Mouse (Mus musculus) liver, embryonic 16.5 days (tissue): Measurements from ENCODE around the gene Strn3. TPM values are rescaled to one million over a fixed set of nuclear protein-coding genes. Genes with fewer than 3 reads are reported as not detected.
"Not testable (repeated sequence)": the region's sequence is repeated elsewhere in the genome, so short reads cannot be mapped to it uniquely, and the experiment has no call there.

ENCODE experiments used
- ATAC-seq: fragments of 200-750 bp; cut with Nextera tagmentation; 2 replicates; pipeline ENCODE4 v1.8.0; 2017; ENCODE audit warnings: low read depth, mild to moderate bottlenecking, moderate number of reproducible peaks, moderate library complexity
- H3K27ac ChIP-seq: fragments of 300-500 bp; sonication (generic); 2 replicates; pipeline ENCODE4 v1.5.1; 2014; ENCODE audit warnings: mild to moderate bottlenecking, low read length
- H3K27me3 ChIP-seq: fragments of 300-500 bp; sonication (generic); 2 replicates; pipeline ENCODE4 v1.6.1; 2014; ENCODE audit warnings: low read depth, low read length, mixed read lengths; ENCODE audit not compliant: control insufficient read depth, insufficient read depth
- H3K36me3 ChIP-seq: fragments of 300-500 bp; sonication (generic); 2 replicates; pipeline ENCODE4 v1.6.1; 2014; ENCODE audit warnings: mild to moderate bottlenecking; ENCODE audit not compliant: control insufficient read depth, insufficient read depth
- H3K4me1 ChIP-seq: fragments of 300-500 bp; sonication (generic); 2 replicates; pipeline ENCODE4 v1.6.1; 2014; ENCODE audit warnings: low read depth, low read length, mixed read lengths; ENCODE audit not compliant: control insufficient read depth
- H3K4me2 ChIP-seq: fragments of 300-500 bp; sonication (generic); 2 replicates; pipeline ENCODE4 v1.6.1; 2014; ENCODE audit warnings: low read depth, low read length, mixed read lengths
- H3K4me3 ChIP-seq: fragments of 300-500 bp; sonication (generic); 2 replicates; pipeline ENCODE4 v1.5.1; 2014; ENCODE audit warnings: low read depth, mild to moderate bottlenecking, low read length
- H3K9ac ChIP-seq: fragments of 300-500 bp; sonication (generic); 2 replicates; pipeline ENCODE4 v1.6.1; 2014; ENCODE audit warnings: low read depth, low read length
- H3K9me3 ChIP-seq: fragments of 300-500 bp; sonication (generic); replicated peaks from 2 replicates; pipeline ENCODE4 v1.6.1; 2016; ENCODE audit warnings: low read length; ENCODE audit not compliant: control insufficient read depth
- WGBS: fragments of 180-500 bp; shearing (Covaris S2); extraction: QIAGEN DNeasy Blood & Tissue Kit; methylation state at CpG from one replicate; pipeline ENCODE4 v1.1.7; 2014; ENCODE audit not compliant: insufficient replicate concordance; 5-methylcytosine and 5-hydroxymethylcytosine counted together
- polyA plus RNA-seq: library from polyadenylated mRNA; unstranded; fragments of >200 nt; fragmentation: Nextera tagmentation; extraction: Ambion mirVana; gene quantifications from 2 replicates; pipeline ENCODE4 v1.2.1, GENCODE M21; 2015

Strn3 gene
- polyA plus RNA-seq, 1 experiment from 2014 or later = 11.8 TPM

GRCm38 (mm10) chr12:51606138-51606537, 85.6 kb downstream of the Strn3 start:
- H3K27ac ChIP-seq = no peak overlapping the region
- no peak overlapping the region for H3K4me2 ChIP-seq
- no peaks in the 10 kb centered on the region for H3K27me3 ChIP-seq
- ATAC-seq = no peak
- no peaks in the 10 kb centered on the region for H3K9me3 ChIP-seq
- peaks cover 7% of the 10 kb centered on the region for H3K36me3 ChIP-seq
- WGBS = 72% methylated on average over 4 of the region's 4 CpGs
- no peak overlapping the region for H3K9ac ChIP-seq
- no peak overlapping the region for H3K4me3 ChIP-seq
- no peaks in the 10 kb centered on the region for H3K4me1 ChIP-seq

GRCm38 (mm10) chr12:51603306-51603705, 88.4 kb downstream of the Strn3 start:
- no peaks in the 10 kb centered on the region for H3K4me1 ChIP-seq
- no peak overlapping the region for H3K27ac ChIP-seq
- H3K9me3 ChIP-seq = no peaks in the 10 kb centered on the region
- H3K36me3 ChIP-seq = no peaks in the 10 kb centered on the region
- H3K4me2 ChIP-seq = no peak overlapping the region
- no peak for ATAC-seq
- no peak overlapping the region for H3K9ac ChIP-seq
- 83% methylated on average over 10 of the region's 10 CpGs for WGBS
- no peak overlapping the region for H3K4me3 ChIP-seq
- no peaks in the 10 kb centered on the region for H3K27me3 ChIP-seq

GRCm38 (mm10) chr12:51594030-51594470, 97.6 kb downstream of the Strn3 start:
- Histone ChIP-seq H3K27me3 (peaks cover 55% of the 10 kb centered on the region), H3K4me3 (peak overlapping the region; percentile 53)

GRCm38 (mm10) chr12:51593229-51594029, 98.3 kb downstream of the Strn3 start, which contains the start of gene Coch:
Coch (plus strand) TSS chr12:51593341.
- H3K9me3 ChIP-seq = no peaks in the 10 kb centered on the region
- no peak within 1 kb of the TSS for H3K9ac ChIP-seq
- H3K4me2 ChIP-seq = peak within 1 kb of the TSS; percentile 69
- no peaks in the 10 kb centered on the region for H3K36me3 ChIP-seq
- no peaks in the 10 kb centered on the region; the same call in 1 of the 2 replicates for H3K4me1 ChIP-seq
- under 1% methylated on average over 75 of the region's 79 CpGs for WGBS
- H3K27ac ChIP-seq = no peak within 1 kb of the TSS
- peaks cover 55% of the 10 kb centered on the region for H3K27me3 ChIP-seq
- peak; percentile 24; the same call in 1 of the 2 replicates for ATAC-seq
- H3K4me3 ChIP-seq = peak within 1 kb of the TSS; percentile 53

More at GRCm38 (mm10) chr12:51594030-51594470, 97.6 kb downstream of the Strn3 start:
- H3K27ac ChIP-seq = no peak overlapping the region
- no peak overlapping the region for H3K9ac ChIP-seq
- 2% methylated on average over 18 of the region's 18 CpGs for WGBS
- H3K9me3 ChIP-seq = no peaks in the 10 kb centered on the region
- H3K36me3 ChIP-seq = no peaks in the 10 kb centered on the region
- H3K4me1 ChIP-seq = no peaks in the 10 kb centered on the region; the same call in 1 of the 2 replicates
- peak overlapping the region; percentile 69 for H3K4me2 ChIP-seq
- ATAC-seq = no peak

GRCm38 (mm10) chr12:51592888-51593228, 98.8 kb downstream of the Strn3 start:
- H3K36me3 ChIP-seq = no peaks in the 10 kb centered on the region
- H3K4me3 ChIP-seq = peak overlapping the region; percentile 53
- 1% methylated on average over 19 of the region's 21 CpGs for WGBS
- no peak overlapping the region for H3K9ac ChIP-seq
- H3K27ac ChIP-seq = no peak overlapping the region
- H3K4me1 ChIP-seq = no peaks in the 10 kb centered on the region; the same call in 1 of the 2 replicates
- ATAC-seq = no peak
- H3K27me3 ChIP-seq = peaks cover 55% of the 10 kb centered on the region
- H3K4me2 ChIP-seq = peak overlapping the region; percentile 69
- no peaks in the 10 kb centered on the region for H3K9me3 ChIP-seq

GRCm38 (mm10) chr12:51591921-51592320, 99.8 kb downstream of the Strn3 start:
- Histone ChIP-seq H3K9me3 (no peaks in the 10 kb centered on the region), H3K27ac (no peak overlapping the region), H3K27me3 (peaks cover 55% of the 10 kb centered on the region), H3K4me2 (no peak overlapping the region), H3K36me3 (no peaks in the 10 kb centered on the region), H3K9ac (no peak overlapping the region), H3K4me1 (no peaks in the 10 kb centered on the region; the same call in 1 of the 2 replicates), H3K4me3 (no peak overlapping the region)
- no peak for ATAC-seq
- 42% methylated on average over 8 of the region's 8 CpGs for WGBS

GRCm38 (mm10) chr12:51589263-51589662, 102.4 kb downstream of the Strn3 start:
- Histone ChIP-seq H3K27ac (no peak overlapping the region), H3K4me2 (no peak overlapping the region), H3K9ac (no peak overlapping the region), H3K4me1 (no peaks in the 10 kb centered on the region; the same call in 1 of the 2 replicates), H3K36me3 (no peaks in the 10 kb centered on the region), H3K9me3 (no peaks in the 10 kb centered on the region), H3K4me3 (no peak overlapping the region), H3K27me3 (peaks cover 33% of the 10 kb centered on the region)
- no peak for ATAC-seq
- WGBS = 61% methylated on average over 5 of the region's 5 CpGs

- ATAC-seq, H3K27ac ChIP-seq, H3K4me3 ChIP-seq, H3K9ac ChIP-seq, H3K9me3 ChIP-seq, H3K4me2 ChIP-seq, H3K36me3 ChIP-seq, H3K4me1 ChIP-seq, H3K27me3 ChIP-seq: not testable (repeated sequence)
- 70% methylated on average over 2 of the region's 2 CpGs for WGBS
Observed at GRCm38 (mm10) chr12:51577816-51578215, 113.9 kb downstream of the Strn3 start.

- Histone ChIP-seq H3K27ac (no peak overlapping the region), H3K4me1 (no peaks in the 10 kb centered on the region), H3K4me3 (no peak overlapping the region), H3K4me2 (no peak overlapping the region), H3K9me3 (no peaks in the 10 kb centered on the region), H3K9ac (no peak overlapping the region), H3K27me3 (no peaks in the 10 kb centered on the region), H3K36me3 (no peaks in the 10 kb centered on the region)
- 48% methylated on average over 4 of the region's 4 CpGs for WGBS
- ATAC-seq = no peak
Observed at GRCm38 (mm10) chr12:51572651-51573050, 119.0 kb downstream of the Strn3 start.
